Mouse (Mus musculus): ENCODE measurements at regions not wholly inside any gene's neighbourhood (a gene's known extent, or its start where the extent isn't known, plus 50 kb on each side); places are given as distances from the start of the nearest gene placed in this dataset.
A peak's percentile ranks its signal among the peaks of the same experiment; 100 is the strongest.

DNA sequence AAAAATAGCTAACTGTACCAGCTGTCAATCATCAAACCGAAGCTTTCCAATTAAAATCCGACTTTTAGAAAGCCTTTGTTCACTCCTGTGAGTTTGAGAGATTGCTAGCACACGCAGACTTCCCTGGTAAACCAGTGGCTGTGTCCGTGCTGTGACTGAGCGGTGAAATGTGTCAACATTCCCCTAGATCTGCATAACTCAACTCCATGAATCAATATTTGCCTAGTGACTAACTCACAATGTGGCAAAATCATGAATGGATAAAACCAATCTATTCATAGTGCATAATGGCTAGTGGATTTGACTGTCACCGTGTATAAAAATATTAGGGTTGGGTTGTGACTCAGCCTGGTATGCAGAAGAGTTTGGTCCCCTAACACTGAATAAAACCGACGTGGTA is 84.4 kb upstream of the Id2 start:
- DNase-seq (ENCODE audit: low spot score), result no peak

DNA sequence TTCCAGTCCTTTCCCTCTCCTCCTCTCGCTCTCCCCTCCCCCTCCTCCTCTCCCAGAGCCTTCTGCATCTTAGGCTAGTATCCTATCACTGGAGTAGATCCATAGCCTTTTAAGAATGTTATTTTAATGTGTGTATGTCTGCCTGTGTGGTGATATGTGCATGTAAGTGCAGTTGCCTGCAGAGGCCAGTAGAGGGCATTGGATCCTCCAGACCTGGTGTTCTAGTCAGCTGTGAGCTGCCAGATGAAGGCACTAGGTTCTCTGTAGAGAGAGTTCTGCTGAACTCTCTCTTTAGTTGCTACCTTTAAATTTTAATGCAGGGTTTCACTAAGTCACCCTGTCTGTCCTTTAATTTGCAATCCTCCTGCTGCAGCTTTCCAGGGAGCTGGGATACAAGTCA is 83.9 kb upstream of the Id2 start:
- DNase-seq (ENCODE audit: low spot score), result no peak

DNA sequence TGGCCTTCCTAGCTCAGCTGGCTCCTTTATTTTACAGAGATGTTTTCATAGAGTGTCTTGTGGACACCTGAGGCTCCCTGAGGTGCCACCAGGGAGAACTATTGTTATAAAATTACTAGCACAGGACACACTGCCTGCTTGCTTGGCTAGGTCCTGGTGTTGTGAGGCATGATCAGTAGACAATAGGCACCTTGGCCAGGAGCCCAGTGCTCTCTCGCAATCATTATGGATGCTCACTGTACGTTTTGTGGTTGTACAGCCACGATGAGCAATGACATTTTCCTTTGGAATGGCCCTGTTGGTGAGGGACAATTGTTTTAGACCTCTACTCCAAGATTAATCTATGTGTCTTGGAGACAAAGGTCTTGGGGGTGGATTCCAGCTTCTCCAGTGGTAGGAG is 83.3 kb upstream of the Id2 start:
- DNase-seq (ENCODE audit: low spot score), result no peak

DNA sequence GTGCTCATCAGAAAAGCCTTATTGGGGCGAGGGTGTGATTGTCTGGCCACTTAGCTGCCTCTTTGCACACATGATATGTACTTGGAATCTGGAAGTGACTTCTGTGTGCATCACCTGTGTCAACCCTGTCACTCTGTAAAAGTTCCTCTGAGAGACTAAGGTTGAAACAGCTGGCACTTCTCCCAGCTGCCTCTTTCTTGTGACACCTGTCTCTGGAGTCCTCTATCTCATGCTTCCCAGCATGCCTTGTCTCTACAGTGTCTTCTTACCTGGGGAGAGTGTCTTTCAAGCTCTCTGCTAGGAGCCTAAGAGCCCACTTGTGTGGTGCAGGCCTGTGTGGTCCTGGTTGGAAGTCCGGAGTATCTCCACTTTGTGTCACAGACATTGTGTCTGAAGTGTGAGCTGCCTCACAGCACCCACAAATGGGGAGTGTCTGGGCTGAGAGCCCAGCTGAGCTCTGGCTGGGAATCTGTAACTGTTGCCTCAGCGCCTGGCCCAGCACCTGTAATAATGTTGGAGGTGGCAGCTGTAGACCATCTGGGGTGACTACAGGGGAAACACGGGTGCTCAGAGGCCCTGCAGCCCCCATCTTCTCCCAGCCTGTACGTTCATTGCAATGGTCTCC is 81.7 kb upstream of the Id2 start:
- DNase-seq (ENCODE audit: low spot score), result no peak

DNA sequence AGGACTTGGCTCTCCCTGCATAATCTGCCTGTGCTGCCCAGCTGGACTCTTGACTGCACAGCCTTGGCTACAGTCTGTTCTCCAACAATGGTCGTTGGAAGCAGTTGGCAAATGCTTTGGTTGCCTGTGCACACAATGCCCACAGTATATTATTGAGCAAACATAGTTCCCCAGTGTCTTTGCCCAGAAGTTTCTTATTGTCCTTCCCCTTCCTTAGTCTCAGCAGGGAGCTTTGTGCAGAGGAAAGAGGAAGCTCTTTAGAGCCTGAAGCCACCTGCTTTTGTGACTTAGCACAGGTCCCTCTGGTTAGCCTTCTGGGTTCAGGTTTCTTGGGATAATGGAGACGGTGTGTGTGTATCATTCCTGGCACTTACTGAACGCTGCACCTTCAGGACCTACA is 80.9 kb upstream of the Id2 start:
- DNase-seq (ENCODE audit: low spot score), result no peak

DNA sequence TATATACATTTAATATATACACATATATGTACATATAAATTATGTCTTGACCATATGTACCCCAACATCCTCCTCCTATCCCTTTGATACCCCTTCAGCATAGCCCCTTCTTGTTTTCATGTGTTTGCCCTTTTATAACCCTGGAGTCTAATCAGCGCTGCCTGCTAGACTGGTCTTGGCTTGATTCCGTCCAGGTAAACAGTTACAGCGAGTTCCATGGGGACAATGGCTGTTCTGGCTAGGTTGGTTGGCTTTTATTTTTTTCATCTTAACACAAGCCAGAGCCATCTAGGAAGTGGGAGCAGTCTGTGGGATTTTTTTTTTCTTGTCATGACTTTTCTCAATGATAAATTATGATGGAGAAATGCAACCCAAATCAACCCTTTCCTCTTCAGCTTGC is 79.6 kb upstream of the Id2 start:
- no peak for DNase-seq (ENCODE audit: low spot score)

DNA sequence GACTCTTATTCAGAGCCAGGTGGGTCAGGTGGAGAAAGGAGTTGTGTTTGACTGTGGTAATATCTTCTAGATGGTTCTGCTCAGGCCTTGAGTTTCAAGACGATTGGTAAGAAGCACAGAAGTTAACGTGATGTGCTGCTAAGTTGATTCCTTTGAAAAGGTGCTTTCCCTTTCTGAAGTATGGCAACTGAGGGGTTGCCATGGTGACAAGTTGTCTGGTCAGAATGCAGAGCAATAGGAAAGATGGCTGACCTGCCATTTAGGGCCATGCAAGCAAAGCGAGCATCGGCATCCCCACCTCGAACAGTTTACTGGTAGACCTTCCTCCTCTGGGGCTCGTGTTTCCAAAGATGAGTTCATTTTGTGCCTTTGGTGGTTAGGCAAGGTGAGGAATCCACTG is 76.1 kb upstream of the Id2 start:
- DNase-seq (ENCODE audit: low spot score), result no peak

DNA sequence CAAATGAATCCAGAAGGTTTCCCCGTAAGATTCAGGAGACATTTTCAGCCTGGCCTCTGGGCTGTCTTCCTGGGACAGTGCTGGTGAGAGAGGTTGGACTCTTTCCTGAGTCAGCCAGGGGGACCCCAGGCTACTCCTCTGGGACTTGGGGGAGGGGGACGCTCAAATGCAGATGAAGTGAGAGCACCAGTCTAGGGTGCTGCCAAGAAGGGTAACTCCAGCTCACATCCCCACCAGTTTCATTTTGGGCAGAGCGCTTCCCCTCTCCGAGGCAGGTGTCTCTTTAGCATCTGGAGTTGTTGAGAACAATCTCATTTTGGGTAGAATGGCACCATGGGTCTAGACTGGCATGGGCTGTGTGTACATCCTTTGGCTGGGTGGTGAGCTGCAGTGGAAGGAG is 75.5 kb upstream of the Id2 start:
- DNase-seq (ENCODE audit: low spot score), result no peak

DNA sequence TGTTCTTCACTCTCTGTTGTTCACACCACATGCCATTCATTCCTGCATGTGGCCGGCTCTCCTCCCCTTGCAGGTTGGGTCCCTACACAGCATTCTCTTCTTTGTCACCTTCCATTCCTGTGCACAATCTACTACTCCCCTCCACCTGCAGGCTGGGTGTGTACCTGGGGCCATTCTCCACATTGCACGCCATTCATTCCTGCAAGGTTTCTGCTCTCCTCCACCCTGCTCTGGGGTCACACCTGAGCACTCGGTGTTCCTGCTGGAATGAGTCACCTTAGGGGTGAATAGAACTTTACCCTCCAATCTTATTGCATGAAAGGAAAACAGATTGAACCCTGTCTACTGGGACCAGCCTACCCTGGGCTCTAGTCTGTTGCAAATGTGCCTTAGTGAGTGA is 72.7 kb upstream of the Id2 start:
- no peak for DNase-seq (ENCODE audit: low spot score)

DNA sequence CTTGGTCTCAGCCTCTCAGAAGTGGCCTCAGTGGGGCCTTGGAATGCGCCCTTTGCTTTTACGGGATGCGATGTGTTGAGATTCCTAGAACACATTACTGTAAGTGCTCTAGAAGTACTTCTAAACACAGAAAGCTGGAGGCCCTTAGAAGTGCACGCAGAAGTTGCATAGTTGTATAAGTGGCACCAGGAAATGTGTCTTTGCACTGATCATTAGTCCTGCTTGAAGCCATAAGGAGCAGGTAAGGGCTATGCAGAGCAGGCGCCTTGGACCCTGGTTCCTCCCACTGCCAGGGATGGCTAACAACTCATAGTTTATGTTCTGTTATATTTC is 71.2 kb upstream of the Id2 start:
- no peak for DNase-seq (ENCODE audit: low spot score)

DNA sequence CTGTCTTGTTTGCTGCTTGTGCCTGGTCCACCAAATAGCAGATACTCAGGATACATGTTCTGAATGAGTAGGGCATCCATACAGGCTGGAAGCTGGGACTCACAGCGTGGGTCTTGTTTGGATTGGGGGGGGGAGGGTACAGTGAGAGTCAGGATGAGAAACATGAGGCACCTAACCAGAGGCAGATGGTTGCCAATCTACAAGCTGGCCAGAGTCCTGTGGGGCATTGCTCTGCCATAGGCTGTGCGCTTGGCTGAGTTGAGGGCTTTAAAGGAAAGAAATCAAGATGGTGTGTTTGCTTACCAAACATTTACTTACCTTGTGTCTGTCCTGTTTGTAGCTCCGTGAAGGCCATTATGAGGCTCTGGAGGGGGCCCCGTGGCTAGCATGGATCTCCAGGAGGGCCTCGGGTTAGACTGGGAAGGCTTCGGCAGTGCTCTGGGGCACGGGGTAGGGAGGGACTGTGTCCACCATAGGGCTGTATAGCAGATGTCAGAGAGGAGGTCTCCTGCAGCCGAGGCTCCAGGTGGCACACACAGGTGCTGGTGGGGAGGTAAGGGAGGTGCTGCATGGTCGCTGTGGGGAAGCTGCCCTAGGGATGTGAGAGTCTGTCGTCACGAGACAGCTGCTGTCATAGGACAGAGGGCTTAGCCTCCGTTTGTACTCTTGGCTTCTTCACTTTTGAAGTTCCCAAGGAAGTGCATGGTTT is 70.7 kb upstream of the Id2 start:
- DNase-seq (ENCODE audit: low spot score), result no peak

DNA sequence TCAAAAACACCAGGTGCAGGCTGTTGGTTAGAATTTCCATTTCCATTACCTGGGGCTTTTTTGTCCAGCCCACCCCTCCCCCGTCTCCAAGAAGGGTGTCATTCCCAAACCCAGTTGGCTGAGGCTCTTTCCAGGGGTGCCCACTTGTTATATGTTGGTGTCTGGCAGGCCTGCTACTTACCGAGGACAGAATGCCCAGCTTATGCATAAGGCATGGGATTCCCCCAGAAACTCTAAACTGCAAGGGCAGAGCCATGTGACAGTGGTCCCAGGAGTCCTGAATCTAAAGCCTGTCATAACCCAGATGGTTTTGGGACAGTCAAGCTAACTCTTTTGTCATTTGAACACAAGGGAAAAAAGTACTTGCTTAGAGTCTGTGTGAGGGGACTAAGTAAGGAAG is 69.6 kb upstream of the Id2 start:
- no peak for DNase-seq (ENCODE audit: low spot score)

DNA sequence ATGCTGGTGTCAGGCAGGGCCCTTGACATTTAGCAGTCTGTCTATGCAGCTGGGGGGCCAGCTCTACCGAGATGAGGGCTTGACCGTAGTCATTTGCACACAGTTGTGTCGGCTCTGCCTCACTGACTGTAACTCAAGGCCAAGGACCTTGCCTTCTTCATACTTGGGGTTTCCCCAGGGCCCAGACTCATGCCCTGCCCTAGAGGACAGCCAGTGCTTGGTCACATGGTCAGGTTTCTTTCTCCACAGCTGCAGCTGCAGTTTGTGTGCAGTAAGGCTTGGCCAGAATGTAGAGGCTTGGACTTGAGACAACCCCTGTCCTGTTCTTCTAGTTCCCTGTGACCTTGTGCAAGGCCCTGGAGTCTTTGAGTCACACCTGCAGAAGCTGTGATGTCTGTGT is 68.7 kb upstream of the Id2 start:
- no peak for DNase-seq (ENCODE audit: low spot score)

DNA sequence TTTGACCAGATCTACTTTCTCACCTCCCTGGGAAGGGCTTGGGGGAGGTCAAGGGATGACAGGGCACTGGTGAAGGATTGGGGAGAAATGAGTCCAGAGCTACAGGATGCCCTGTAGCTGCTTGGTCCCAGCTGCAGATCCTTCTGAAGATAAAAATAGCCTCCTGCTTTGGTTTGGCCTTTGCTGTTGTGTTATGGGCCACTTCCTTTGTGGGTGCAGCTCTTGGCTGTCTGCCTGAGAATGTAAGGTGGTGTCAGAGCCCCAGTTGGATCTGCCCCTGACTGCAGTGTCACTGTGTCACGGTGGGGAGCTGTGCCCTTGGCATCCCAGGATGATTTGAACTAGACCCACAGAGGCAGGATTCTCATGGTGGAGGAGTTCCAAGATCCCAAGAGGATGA is 67.8 kb upstream of the Id2 start:
- no peak for DNase-seq (ENCODE audit: low spot score)

DNA sequence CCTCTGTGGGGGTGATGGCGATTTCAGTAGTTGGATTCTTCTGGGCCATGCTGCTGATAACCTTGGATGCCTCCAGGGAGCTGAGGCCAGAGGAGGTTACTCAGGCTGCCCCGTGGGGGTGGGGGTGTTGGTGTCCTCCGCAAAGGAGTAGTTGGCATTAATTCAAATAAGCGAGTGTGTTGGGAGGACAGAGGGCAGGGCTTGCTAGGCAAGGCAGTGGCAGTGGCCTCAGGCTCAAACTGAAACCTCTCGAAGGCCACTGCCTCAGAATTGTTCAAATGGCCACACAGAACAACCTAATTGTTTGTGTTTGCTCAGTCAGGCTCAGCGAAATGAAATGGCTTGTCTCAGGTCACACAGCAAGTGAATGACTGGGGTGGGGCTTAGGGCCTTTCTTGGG is 66.6 kb upstream of the Id2 start:
- peak; percentile 22 for DNase-seq (ENCODE audit: low spot score)

DNA sequence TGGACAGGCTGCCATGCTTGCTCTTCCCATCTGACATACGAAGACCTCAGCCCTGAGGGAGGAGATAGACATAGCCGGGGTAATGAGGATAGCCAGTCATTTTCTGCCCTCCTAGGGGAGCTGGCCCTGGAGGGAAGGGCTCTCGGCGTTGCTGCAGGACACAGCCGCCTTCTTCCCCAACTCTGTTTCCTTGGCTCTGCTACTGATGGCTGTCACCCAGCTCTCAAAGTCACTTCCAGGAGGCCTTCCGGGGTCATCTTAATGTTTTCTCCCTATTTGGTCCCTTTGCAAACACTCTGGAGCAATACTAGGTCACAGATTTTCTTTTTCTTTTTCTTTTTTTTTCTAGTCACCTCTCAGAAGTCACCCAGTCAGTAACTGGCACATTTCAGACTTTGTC is 65.9 kb upstream of the Id2 start:
- DNase-seq (ENCODE audit: low spot score), result no peak

DNA sequence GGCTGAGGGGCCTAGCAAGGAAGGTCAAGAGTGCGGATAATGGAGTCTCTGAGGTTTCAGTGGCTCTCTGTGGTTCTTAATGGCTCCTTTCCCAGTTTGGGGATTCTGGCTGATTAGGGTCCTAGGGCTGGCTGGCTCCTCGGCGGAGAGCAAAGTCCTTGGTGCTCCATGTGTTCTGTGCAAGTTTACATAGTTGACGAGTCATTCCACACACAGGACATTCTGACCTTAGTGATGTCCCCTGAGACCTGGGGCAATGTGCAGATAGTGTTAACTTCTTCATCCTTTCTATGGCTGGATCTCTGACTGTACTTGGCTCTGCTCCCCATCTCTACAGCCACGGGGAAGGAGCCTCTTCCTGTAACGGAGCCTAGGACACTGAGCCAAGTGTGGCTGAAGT is 65.0 kb upstream of the Id2 start:
- no peak for DNase-seq (ENCODE audit: low spot score)

DNA sequence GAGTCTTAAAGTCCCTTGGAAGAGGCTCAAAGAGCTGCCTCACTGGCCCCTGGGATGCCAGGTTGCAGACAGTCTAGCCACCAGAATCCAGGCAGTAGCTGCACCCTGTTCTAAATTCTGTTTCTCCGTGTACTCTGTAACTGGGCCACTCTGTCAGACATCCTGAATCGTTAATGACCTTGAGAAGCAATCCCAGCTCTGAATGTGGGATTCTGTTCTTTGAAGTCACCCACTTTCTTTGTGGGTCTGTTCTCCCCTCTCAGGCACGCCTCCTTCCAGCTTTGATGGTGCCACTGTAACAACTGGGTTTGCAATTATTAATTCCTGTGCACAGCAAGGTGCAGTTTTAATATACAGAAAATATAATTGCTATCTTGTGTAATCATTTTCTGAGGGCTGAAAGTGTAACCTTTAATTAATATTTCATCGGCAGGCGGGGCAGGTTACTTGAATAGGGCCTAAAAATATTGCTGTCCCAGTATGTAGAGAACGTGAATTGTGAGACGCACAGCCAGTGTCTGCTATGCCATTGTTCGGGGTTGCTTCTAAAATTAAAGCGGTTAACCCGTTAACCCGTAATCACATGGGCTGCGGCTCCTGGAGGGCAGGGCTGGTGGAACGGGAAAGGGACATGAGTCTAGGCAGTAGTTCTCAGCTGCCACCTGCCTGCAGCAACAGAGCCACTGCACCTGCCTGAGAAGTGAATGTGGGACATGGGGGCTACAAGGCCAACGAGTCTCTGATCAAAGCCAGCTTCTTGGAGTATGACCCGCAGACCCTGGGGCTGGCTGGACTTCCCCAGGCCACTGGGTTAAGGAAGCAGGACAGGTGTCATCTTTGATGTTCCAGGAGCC is 64.3 kb upstream of the Id2 start:
- DNase-seq (ENCODE audit: low spot score), result no peak

DNA sequence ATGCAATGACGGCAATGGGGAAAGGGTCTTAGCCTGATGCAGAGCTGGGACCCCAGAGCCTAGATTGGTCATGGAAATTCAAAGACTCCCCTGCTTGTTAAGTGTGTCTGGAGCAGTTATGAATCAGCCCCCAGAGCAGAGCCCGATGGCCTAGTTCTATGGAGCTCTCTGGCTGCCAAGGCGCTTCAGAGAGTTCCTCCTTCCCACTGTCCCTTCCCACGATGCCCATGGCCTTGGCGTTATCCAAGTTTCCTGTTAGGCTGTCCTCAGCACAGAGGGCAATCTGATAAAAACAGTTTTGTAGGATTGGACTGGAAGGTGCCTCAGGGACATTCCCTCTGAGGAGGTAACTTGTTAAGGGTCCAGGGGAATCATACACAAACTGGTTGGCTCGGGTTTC is 62.2 kb upstream of the Id2 start:
- no peak for DNase-seq (ENCODE audit: low spot score)

DNA sequence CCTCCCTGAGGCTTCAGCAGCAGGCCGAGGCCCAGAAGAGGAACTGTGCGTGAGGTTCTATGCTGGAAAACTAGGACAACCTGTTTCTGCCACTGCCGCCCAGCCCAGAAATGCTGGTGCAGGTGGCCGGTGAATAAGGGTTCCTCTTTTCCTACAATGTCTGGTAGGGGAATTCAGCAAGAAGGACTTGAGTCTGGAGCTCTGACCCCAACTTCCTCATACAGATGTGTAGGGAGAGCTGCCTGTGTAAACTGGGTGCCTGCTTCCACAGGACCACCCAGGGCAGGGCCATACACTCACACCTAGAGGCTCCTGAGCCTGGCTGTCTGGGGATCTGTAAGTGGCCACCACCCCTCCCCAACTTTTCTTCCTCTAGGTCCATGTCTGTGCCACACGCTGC is 60.3 kb upstream of the Id2 start:
- no peak for DNase-seq (ENCODE audit: low spot score)

DNA sequence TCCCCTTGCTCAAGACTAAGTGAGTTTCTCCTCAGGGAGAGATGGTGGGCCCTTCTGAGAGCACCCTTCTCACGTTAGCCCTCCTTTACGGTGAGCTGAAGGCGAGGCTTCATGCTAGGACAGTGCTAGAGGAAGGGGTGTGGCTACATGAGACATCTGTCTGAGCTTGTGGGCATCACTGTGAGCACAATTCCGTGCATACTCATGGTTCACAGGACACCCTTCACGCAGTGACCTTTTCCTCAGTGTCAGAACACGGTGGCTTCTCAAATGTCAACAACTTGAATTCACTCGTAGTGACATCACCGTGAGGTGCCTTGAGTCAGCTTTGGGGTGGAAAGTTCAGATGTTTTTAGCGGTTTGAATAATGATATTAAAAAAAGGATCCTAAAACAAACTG is 58.5 kb upstream of the Id2 start:
- DNase-seq (ENCODE audit: low spot score), result no peak

DNA sequence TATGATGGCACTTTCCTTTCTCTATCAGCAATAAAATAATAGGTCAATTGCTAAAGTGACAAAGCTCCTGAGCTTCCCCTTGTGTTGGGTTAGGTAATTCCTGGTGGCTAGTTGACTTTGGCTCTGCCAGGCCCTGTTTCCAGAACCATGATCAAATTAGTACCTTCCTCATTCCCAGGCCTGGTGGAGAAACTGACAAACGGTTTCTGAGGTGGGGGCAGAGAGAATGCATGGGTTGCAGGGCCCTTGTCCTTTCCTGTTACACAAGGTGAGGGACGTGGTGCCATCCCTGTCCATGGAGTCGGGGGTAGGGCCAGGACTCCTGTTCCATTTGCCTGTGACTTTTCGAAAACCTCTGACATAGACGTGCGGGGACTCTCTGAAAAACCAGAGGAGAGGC is 51.2 kb upstream of the Id2 start:
- no peak for DNase-seq (ENCODE audit: low spot score)
